Mouse (Mus musculus) brain, adult 2 months (tissue): ENCODE data around the gene Zp3.

Experiments
- DNase-seq: peaks from one replicate; pipeline ENCODE4 v3.0.0; 2011; ENCODE audit warnings: low read depth, low spot score

Gene Zp3

DNA sequence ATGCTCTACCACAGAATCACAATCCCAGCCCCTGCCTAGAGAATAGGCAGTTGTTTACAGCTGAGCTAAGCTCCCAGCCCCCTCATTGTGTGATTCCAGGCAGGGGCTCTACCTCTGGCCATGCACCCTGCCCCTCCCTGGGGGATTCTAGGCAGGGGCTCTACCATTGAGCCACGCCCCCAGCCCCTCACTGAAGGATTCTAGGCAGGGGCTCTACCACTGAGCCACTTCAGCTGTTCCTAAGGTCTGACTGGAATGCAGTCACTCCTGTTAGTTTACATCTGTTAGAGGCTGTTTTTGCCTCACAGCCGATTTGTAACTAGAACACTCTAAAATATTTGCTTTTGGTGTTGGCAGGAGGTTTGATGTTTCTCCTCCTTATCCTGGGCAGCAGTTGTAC is 22.4 kb downstream of the Zp3 start:
- no peak for DNase-seq

GRCm38 (mm10) chr5:136002751-136003151 is 22.9 kb downstream of the Zp3 start:
- DNase-seq = no peak

- DNase-seq = no peak
These were observed 24.6 kb downstream of the Zp3 start for GRCm38 (mm10) chr5:136004537-136004936.

DNA sequence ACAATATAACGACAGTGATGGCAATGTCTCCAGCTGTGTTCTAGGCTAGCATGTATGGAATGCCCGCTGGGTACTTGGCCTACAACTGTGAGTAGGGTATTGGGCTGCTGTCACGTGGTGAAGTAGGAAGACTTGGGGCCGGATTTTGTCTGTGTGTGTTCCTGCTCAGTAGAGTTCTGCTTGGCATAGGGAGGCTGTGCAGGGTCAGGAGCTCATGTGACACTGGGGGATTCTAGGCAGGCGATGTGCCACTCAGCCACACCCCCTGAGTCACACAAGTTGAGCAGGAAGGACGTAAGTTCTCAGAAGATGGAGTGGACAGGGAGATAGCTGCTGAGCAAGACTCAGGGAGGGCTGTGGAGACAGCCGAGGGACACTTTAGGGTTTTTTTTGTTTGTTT is 27.8 kb downstream of the Zp3 start:
- no peak for DNase-seq

GRCm38 (mm10) chr5:136014877-136015276 is 35.0 kb downstream of the Zp3 start:
- no peak for DNase-seq

- DNase-seq = no peak
These were observed 35.7 kb downstream of the Zp3 start for GRCm38 (mm10) chr5:136015586-136015985.

DNA sequence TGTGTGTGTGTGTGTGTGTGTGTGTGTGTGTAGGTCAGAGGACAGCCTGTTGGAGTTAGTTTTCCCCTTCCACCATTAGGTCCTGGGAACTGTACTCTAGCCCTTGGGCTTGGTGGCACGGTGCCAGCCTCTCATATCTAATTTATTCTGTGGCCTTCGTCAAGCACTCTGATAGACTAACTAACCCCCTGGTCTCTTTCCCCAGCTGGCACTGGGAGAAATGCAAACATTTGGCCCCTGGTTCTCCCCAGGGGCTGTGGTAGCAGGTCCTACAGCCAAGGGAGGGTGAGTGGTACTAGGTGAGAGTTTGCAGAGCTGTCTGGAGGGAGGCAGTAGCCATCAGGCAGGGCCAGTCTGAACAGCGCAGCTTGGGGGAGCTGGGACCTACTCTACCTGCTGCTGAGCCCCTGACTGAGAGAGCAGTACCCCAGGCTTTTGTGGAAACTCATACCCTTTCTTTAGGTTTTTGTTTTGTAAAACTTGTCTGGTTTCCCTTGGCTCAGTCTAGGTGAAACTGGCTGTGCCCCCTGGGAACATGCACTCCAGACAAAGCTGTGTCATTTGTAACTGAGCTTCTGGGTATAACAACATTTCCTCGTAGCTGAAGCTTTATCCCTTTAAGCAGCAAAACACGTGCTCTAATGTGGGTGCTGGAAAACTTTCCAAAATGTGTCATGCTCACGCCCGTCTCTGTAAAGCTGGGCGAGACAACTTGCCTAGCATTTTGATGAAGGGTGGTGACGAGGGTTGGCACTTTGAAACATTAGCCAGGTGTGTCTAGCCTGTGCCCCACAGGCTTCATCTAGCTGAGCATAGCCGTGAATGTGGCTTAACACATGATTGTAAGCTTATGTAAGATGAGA is 36.3 kb downstream of the Zp3 start:
- peak; percentile 41 for DNase-seq

DNA sequence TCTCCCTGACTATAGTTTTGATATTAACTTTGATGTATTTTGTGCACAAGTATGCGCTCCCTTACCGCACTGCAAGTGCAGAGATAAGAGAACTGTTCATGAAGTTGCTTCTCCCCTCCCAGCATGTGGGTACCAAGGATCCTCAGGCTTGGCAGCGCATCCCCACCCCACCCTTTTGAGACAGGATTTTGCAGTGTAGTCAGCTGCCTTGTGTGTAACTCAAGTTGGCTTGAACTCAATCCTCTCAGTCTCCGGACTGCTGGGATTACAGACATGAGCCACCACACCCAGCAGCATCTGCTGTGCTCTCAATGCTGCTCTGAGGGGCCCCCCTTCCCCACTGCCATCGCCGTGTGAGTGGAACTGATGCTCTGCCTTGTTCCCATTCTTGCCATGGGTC is 37.4 kb downstream of the Zp3 start:
- DNase-seq = peak; percentile 20

GRCm38 (mm10) chr5:136018726-136019125 is 38.8 kb downstream of the Zp3 start:
- no peak for DNase-seq

DNA sequence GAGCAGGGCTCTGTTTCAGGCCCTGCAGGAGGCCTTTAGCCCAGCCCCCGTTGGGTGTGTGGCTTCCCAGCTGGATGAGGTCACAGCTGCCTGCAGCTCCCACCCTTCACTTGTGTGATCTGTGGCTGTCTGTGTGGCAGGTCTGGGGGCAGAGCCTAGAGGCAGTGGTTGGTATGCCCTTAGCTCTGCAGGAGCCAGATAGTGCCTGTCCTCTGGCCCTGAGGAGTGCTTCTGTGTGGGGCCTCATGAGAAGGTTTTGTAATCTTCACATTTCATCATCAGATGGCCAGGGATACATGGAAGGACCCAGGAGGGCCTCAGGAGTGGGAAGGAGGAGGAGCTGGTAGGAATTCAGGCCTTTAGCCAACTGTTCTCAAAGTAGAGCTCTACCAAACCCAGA is 40.0 kb downstream of the Zp3 start:
- no peak for DNase-seq

GRCm38 (mm10) chr5:136025712-136026111 is 45.8 kb downstream of the Zp3 start:
- no peak for DNase-seq

DNA sequence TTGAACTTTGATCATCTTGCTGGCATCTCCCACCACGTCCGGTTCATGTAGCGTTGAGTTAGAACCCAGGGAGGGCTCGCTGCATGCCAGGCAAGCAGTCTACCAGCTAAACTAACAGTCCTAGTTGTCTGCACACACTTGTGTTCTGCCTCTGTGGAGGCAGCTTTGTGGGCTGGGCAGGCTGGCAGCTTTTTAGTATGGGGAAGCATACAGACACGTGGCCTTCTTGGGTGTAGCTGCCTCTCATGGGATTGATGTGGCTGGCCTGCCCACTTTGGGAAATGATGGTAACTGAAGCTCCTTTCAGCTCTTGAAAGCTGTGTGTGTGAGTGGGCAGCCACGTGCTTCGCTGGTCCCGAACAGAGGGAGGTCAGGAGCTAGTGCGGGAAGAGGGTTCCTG is 47.0 kb downstream of the Zp3 start:
- peak; percentile 33 for DNase-seq

GRCm38 (mm10) chr5:136027612-136028311 is 47.9 kb downstream of the Zp3 start:
- no peak for DNase-seq

DNA sequence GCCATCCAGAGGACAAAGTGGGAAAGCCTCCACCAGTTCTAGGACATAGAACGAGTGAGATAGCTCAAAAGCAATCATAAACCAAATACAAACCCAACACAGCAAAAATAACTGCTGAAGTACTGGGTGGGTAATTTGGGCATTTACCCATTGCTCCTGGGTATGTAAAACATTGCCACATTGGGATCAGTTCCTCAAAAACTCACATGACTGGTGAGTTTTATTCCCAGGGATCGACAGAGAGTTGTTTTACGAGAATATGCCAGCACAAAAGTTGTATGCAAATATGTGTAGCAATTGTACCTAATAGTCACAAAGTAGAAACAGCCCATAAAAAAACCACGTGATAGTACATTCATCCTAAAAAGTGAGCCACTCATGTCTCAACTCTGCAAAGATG is 55.0 kb downstream of the Zp3 start:
- no peak for DNase-seq

DNA sequence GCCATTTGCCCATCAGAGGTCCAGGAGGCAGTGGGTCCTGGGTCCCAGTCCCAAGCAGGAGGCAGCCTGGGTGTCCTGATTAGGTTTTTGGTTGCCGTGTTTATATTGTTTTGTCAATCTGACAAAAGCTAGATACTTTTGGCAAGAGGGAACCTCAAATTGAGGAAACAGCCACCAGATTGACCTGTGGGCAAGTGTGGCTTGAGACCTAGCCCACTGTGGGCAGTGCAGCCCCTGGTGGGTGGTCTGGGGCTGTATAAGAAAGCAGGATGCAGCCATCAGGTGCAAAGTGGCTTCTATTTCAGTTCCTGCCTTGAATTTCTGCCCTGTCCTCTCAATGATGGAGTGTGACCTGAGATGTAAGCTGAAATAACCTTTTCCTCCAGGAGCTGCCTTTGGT is 55.4 kb downstream of the Zp3 start:
- DNase-seq = no peak

DNA sequence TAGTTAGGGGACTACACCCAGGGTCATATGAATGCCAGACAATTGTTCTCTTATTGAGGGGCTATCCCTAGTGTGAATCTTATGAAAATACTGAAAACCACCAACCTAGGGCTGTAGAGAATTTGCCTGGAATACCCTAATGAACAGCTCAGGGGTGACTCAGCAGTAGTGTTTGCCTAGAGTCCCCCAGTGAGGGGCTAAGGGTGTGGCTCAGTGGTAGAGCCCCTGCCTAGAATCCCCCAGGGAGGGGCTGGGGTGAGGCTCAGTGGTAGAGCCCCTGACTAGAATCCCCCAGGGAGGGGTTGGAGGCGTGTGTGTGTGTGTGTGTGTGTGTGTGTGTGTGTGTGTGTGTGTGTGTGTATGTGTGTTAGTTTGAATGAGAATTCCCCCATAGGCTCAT is 56.8 kb downstream of the Zp3 start:
- no peak for DNase-seq
